Mouse (Mus musculus) liver, adult 2 months (tissue): ENCODE measurements at regions not wholly inside any gene's neighbourhood (a gene's known extent, or its start where the extent isn't known, plus 50 kb on each side); places are given as distances from the start of the nearest gene placed in this dataset.

Experiments
- CTCF ChIP-seq: fragments of 200-500 bp; IDR thresholded peaks from 2 replicates; pipeline ENCODE4 v1.5.1; 2011; ENCODE audit warnings: low read depth, low read length, control low read depth
- POLR2A ChIP-seq: fragments of 200-500 bp; IDR thresholded peaks from 2 replicates; pipeline ENCODE4 v1.6.1; 2011; ENCODE audit warnings: low read length, control low read depth; ENCODE audit not compliant: insufficient read depth; ENCODE audit errors: extremely low read depth

DNA sequence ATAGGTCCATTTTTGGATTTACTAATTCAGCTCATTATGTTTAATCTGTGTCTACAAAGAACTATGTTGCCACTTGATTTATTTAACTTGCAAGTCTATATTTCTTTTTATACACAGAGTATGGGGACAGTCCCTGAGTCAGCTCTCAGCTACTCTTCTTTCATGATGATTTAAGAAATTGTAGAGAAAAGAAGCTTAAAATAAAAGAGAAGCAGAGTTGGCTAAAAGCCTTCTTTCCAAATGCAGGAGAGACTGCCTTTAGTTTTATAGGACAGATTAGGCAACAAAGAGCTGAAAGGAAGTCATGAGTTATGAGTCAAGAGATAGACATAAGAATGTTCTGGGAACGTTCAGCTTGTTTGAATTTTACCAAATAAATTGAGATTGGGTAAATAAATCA, 1070.9 kb upstream of the Lrrc6 start:
- TF ChIP-seq CTCF (no peak), POLR2A (no peak)
